Mouse (Mus musculus): Measurements from ENCODE around the gene Ncor1.

GRCm38 (mm10) chr11:62455193-62455592 is 3.1 kb downstream of the Ncor1 start:
- TF ChIP-seq CTCF (IDR thresholded peaks at IDR 0.05; ENCODE audit: control insufficient read depth, insufficient read depth, insufficient replicate concordance, low read depth, low read length) (no peak), POLR2A (IDR thresholded peaks at IDR 0.05; ENCODE audit: control insufficient read depth, low read depth, low read length) (no peak)

Measured in testis, adult 2 months (tissue).